Mouse (Mus musculus): ENCODE results near the gene Phlpp1.

- TF ChIP-seq CTCF (IDR thresholded peaks at IDR 0.05; ENCODE audit: low read depth, low read length) (no peak), POLR2A (IDR thresholded peaks at IDR 0.05; ENCODE audit: extremely low read depth, insufficient read depth, low read length) (no peak)
Observed at GRCm38 (mm10) chr1:106190695-106191094, 19.1 kb downstream of the Phlpp1 start.

Measured in liver, adult 2 months (tissue).